Mouse (Mus musculus) bone marrow, adult 2 months (tissue): Measurements from ENCODE around the gene Rtel1.

Experiments used
- CTCF ChIP-seq: fragments of 200-500 bp; IDR thresholded peaks from 2 replicates; pipeline ENCODE4 v1.5.1; 2011; ENCODE audit warnings: low read length, control low read depth; ENCODE audit not compliant: control insufficient read depth, insufficient read depth
- POLR2A ChIP-seq: fragments of 200-500 bp; IDR thresholded peaks from 2 replicates; pipeline ENCODE4 v1.6.1; 2011; ENCODE audit warnings: low read depth, mild to moderate bottlenecking, control low read depth, low read length, borderline replicate concordance; ENCODE audit not compliant: control insufficient read depth

DNA sequence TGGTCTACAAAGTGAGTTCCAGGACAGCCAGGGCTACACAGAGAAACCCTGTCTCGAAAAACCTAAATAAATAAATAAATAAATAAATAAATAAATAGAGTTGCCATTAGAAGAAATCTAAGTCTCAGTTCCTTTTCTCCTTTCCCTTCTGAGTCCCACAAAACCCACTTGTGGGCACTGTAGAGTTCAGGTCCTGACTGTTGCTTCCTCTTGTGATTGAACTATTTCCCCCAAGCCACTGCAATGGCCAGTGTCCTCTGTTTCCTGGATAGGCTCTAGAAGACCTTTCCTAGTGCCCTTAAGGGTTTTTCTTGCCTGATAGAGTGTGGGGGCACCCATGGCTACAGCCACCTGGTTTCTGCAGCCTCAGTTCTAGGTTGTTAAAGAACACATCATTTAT lies 14.6 kb upstream of the Rtel1 start:
- TF ChIP-seq POLR2A (no peak), CTCF (no peak)
